Mouse (Mus musculus) Muller cell, postnatal 12 days (primary cell): ENCODE measurements around the gene Ier5.
A peak's percentile ranks its signal among the peaks of the same experiment; 100 is the strongest.

ENCODE experiments used
- DNase-seq: peaks from one replicate; pipeline ENCODE4 v3.0.0-alpha.2; 2015; ENCODE audit errors: inconsistent ontology term

Gene Ier5

DNA sequence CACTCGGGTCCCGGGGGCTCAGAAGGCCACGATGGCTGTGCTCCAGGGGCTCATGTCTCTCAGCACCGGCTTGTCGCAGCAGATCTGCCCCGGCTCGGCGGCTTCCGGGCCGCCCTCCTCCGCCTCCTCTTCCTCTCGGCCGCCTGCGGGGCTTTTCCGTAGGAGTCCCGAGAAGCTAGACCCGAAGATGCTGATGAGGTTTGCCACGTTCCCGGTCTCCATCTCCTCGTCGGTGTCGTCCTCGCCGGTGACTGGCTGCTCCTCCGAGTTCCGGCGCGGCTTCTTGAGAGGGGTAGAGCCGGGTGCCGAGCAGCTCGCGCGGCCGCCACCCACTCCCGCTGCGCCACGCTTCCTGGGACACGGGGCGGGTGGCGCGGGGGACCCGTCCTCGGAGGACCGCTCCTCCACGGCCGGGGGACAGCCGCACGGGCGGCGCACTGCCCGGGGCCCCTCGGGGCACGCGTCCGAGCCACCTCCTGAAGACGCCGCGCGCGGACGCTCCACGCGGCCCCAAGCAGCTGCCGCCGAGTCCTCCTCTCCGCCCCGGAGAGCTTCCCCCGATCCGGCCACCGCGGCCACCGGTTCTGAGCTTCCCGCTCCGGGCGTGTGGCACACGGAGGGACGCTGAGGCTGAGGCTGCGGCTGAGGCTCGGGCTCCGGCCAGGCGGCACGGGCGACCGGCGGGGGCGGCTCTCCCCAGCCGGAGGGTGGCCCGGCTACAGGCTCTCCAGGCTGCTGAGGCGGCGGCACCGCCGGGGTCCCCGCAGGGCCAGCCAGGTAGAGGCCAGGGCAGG is 753 bp downstream of the Ier5 start:
- DNase-seq = peak; percentile 67

DNA sequence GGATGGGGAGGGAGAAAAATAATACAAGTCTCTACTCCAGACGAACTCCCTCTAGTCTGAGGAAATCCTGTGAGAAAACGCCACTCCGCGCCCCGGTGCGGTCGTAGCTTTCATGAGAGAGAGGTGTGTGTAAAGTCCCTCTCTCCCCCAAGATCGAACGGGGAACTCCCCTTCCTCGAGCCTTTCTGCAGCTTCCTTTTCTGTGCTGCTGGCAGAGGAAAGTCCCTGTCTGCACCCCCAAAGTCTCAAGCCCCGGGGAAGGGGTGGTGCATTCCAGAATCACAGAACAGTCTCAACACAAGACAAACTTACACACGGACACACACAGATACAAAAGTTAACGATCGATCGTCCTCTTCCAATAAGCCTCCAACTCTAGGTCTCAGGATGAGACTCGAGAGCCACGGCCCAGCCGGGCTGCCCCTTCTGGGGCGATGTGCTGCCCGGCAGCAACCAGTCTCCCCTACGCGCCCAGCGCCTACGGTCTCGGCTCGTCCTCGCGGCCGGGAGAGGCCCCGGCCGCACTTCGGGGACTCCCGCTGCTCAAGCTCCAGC is 1.4 kb downstream of the Ier5 start:
- DNase-seq = peak; percentile 52

DNA sequence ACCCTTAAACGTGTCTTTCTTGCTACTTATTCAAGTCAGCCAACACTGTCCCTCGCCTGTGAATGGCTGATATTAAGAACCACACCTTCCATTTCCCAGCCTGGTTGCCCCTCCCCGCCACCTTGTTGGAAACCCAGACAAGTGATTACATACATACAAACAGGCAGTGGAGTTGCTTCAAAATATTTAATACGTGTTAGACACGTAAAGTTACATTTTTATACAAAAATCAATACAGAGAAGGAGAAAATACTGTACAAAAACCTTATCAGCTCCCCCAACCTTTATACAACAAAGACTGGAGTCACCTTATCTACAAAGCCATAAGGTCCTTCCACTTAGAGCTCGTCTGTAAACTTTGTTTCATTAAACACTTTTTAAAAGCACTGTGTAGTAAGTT is 2.1 kb downstream of the Ier5 start:
- DNase-seq = peak; percentile 43

DNA sequence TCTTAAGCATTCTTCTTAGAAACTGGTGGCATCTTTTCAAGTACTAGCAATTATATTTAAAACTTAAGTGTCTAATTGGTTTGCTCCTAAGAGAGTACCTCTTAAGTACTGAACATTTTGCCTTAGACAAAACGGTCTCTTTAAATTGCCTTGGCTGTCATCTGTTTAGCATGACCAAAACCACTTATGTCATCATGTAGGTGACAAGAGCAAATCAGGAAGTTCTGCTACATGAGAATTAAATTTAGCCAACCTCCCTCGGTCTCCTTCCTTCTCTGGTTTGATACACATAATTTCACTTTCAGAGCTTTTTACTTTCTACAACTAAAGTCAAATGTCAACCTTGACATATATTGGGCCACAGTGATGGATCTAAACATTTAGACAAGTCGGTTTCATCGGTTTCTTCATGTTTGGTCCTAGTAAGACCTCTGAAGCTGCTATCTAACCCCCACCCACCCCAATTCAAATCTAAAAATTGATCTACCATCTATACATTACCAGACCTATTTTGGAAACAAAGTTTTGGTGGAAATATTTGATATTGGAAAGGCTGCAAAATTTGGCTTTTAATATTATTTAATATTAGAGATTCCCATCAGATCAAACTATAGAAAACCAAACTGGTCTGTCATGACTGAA is 2.7 kb downstream of the Ier5 start:
- DNase-seq = no peak

DNA sequence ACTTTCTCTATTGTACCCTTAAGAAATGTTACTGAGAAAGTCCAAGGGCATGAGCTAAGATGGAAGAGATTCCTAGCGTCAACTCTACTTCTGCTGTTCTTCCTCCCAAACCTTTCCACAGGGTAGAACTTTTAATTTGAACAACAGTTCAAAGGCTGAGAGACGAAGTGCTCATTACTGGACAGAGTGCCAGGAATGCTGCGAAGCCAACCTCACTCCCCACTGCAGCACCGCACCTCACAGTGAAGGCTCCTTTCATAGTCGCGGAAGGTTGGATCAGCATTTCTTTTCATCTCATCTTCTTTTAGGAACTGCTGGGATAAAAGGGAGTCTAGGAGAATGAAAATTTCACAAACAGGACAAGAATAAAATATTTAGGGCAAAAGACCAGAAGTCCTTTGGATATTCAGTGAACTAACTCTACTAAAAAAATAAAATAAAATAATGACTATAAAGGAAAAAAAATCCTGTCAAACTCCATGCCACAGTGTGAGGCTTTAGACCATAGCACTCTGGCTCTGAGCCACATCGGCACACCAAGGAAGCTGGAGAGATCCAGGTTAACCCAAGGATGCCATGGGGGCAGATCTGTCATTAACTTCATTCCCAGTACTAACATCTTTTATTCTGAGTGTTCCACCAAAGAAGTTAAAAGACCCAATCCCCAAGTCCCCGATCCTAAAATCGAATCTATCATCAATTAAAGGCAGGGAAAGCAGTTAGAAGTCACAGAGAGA is 5.3 kb downstream of the Ier5 start:
- DNase-seq = no peak

DNA sequence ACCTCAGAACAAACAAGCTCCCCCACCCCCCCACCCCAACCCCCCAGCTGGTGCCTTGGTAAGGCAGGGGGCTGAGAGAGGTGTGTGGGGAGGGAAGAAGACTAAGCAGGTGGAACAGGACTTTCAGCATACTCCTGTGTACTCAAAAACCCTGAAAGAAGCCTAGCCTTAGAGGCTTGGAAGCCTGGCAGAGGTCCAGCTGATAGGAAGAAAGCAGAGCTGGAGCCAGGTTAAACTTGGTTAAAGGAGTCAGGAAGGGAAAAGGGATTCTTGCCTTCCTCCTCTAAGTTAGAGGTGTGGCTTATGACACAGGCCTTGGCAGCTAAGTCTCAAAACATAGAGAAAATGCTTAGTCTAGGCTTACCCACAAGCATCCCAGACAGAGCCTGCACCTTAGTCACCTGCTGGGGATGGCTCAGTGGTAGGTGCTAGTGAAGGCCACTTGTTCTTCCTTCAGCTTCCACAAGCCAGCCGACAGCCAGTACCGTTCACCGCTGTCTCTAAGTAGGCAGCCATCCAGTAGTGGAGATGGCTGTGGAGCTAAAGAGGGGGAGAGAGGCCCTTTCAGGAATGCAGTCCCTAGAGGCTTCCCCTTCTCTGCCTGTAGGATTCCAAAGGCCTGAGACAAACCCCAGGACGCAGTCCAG is 6.2 kb downstream of the Ier5 start:
- peak; percentile 85 for DNase-seq

DNA sequence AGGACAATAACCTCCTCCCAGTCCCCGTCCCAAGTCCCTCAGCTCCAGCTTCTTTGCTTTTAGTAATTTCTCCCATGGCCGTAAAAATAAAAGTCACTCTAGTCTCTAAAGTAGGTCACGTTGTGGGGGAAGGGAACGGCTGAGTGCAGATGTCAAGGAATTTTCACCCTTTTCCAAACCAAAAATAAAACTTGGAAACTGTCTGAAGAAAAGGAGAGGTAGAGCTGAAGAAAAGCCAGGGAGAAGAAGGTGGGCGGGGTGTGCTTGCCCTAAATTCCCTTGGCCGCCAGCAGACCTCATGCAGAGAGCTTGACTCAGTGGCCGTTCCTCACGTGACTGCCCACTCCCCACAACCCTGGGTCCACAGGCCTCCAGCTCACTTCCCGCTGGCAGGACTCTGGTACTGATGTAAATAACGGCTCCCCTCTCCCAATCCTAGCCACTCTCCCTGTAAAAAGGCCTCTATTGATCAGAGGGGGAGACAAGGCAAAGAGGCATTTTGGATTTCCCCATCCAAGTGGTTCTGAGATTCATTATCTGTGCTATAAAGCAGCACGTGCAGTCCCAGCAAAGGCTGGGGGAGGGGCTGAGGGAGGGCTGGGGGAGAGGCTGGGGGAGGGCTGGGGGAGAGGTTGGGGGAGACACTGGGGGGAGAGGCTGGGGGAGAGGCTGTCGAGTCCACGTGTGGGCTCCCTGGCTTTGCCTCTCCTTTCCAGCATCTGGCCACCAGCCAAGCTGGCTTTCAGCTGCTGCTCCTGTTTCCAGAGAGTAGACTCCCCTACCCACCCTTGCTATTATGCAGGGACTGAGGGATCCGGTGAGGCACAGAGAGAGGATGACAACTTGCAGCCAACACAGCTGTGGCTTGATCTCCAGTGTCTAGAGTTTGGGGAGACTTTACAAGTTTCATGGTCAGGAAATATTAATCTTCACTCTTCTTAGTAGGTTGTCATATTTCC is 7.3 kb downstream of the Ier5 start:
- peak; percentile 72 for DNase-seq

DNA sequence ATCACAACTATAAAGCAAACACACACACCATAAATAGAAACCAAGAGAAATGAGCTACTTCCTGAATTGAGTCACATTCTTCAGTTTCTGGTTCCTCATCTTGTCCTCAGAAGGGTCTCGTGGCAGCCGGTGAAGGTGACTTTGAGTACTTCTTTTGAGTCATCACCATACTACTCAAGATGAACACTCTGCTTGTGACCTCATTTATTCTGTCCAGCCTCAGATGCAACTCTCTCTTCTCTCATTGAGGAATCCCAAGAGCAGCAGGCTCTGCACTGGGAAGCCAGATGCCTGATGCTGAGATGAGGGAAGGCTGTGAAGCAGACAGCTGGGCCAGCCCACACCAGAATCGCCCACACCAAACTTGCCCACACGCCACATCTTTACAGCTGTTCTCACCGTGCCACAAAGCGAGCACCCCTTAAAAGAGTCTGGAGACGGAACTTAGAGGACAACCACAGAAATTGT is 8.0 kb downstream of the Ier5 start:
- no peak for DNase-seq

DNA sequence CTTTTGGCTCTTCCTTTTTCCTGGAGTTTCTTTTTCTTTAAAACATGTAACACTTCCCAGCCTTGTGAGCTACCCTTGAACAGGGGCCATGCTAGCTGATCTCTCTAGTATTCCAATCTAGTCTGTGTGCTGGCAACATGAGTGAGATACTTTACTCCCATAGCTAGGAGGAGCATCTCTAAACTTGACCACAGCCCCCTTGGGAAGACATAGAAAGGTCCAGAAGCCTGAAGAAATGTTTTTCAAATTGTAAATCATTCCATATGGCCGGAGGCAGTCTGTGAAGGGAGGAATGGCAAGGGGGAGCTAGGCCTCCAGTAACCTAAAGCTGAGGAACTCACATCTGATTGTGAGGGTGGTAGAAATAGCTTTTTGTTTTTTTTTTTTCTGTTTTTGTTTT is 8.7 kb downstream of the Ier5 start:
- no peak for DNase-seq

DNA sequence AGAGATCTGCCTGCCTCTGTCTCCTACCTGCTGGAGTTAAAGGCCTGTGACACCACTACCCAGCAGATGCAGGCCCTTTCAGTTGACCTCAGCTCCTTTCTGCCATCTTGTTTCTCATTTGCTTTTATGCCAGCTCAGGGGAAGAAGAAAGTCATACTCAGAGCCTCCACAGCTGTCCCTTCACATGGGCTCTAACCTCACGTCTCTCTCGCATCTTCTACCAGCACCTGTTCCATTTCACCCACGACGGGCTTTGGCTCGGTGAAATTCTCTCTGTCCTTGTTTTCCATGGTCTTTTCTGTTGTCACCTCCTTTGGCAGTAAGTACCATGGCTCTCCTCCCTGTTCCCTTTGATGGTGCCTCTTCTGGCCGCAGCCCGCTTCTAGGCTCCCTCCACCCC is 9.1 kb downstream of the Ier5 start:
- no peak for DNase-seq

DNA sequence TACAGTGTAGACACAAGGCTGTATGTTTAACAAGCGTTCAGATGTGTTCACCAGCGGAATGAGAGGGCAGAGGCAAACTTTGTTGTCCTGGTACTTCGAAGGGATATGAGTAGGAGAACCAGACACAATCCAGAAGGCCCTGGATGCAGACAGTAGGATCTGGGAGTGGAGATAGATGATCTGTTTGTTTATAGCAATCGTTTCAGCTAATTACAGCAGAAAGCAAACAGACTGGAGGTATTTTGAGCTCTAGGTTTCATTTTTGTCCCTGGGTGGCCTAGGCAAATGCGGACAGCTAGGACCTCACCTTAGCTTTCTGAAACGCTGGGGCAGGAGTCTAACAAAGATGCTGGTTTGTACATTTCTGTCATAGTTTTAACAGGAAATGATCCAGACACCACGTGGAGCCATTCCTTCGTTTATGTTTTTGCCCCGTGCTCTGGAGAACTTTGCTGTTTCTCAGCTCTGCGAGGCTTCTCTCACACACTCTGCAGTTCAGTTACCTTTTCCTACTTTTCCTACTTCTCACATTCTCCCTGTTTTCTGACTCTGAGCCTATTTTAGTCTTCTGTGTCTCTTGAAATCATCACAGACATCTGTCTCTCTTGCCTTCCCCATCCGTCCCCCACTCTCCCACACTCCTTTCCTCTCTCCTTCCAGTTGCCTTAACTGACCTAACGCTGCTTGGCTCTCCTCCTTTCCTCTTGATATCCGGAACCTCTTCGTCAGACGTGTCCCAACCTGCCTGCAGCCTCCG is 10.4 kb downstream of the Ier5 start:
- no peak for DNase-seq

DNA sequence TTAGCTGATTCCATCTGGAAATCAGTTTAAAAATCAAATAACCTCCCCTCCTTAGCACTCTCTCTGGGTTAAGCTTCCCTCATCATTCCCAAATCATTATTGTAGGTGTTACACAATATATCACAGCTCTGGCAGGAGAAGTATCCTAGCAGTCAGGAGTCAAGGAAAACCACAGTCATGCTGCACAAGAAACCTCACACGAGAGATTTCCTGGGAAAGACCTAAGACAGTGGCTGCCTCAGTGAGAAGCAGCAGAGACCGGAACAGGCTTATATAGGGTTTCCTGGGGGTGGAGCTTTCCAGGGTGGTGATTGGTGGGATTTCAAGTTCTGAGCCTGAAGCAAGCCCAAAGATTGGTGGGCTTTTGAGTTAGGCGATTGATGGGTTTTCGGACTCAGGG is 11.4 kb downstream of the Ier5 start:
- DNase-seq = no peak

DNA sequence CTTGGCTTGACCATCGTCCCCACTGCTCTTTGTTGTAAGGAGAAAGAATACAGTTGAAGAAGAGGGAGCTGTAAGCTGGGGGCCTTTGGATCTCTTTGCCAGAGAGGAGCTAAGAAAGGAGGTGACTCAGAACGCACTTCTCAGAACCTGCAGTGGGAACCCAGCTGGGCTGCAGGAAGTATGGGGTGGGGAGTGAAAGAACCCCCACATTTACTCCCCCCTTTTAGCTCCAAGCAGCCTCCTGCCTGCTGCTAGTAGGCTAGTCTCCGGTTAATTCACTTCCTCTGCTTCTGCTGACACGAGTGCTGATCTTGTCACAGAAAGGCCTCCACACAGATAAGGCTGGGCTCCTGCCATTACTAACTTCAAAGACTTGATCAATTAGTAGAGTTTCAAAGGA is 12.5 kb downstream of the Ier5 start:
- DNase-seq = no peak

DNA sequence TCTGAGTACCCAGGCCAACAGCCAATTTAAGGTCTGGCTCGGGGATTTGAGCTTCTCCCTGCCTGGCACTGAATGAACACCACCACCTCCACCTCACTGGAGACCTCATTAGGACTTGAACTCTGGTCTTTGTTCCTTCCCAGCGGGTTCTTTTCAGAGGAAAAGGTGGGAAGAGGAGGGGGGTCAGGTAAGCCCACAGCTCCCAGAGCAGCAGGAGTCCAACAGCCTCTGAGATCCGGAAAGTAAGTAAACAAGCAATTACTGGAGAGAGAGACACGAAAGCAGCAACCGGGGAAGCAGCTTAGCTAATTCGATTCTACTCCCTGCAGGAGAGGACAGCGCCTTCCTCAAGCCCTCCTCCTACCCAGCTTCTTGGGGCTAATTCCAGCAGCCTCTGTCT is 13.0 kb downstream of the Ier5 start:
- no peak for DNase-seq

DNA sequence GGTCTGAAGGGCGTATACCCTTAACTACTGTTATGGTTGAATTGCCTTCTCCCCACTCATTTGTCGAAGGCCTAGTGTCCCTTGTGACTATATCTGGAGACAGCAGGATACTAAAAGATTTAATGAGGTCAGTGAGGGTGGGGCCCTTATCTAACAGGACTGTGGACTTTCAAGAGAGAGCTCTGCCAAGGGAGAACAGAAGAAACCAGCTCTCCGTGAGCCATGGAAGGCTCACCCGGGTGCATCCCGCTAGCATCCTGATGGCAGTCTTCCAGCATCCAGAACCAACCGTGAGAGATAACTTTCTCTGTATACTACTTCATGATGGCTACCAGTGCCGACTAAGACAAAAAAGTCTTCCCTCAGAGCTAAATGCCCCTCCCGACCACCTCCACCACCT is 14.6 kb downstream of the Ier5 start:
- no peak for DNase-seq

DNA sequence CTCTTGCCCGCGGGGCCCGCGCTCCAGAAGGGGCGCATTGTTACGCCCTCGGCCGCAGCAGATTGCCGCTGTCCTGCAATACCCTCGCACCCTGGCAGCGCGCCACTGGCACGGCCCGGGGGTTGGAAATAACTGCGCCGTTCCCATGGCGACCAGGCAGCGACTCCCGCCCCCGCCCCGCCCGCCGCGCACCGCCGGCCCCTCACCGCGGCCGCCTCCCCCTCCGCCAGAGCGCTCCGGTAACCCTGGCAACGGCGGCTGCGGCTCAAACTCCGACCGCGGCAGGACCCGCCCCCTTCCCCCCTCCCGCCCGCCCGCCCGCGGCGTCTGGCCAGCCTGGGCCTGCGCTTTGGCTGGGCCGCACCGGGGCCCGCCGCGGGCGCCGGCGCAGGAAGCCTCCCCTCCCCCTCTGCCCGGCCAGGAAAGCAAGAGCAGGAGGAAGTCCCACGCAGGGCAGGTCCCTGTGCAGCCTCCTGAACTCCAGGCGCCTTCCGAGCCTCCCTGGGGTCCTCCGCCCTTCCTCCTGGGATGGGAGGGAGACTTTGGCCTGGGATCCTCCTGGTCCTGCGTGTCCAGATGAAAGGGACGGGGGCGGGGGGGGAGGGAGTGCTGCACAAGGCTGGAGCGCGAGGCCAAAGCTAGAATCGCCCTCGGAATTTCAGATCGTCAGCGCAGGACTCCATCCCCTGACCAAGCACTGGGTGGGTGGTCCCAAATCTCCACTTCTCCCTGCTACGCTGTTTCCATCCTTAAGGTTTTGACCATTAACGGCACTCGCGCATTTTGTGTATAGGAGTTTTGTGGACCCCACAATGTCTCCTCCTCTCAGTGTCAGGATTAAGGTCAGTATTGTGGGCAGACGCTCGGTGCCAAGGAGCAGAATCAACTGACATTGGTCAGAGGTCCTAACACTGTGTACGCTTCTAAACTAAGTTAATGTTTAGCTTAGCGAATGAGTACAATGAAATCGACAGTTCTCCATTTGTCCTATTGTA is 15.9 kb downstream of the Ier5 start:
- DNase-seq = peak; percentile 97

DNA sequence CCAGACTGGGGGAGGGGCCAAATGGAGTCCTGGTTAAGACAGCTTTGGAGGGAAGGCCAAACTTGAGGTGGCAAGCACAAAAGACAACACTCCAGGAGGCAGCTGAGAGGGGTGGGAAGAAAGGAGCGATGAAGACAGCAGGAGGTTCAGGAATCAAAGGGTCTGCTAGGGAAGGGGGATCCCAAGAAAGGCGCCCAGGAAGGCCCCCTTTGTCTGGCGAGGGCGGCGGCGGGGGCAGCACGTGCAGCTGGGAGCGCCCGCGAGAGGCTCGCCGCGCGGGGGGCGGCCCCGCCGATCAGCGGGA is 16.5 kb downstream of the Ier5 start:
- no peak for DNase-seq

DNA sequence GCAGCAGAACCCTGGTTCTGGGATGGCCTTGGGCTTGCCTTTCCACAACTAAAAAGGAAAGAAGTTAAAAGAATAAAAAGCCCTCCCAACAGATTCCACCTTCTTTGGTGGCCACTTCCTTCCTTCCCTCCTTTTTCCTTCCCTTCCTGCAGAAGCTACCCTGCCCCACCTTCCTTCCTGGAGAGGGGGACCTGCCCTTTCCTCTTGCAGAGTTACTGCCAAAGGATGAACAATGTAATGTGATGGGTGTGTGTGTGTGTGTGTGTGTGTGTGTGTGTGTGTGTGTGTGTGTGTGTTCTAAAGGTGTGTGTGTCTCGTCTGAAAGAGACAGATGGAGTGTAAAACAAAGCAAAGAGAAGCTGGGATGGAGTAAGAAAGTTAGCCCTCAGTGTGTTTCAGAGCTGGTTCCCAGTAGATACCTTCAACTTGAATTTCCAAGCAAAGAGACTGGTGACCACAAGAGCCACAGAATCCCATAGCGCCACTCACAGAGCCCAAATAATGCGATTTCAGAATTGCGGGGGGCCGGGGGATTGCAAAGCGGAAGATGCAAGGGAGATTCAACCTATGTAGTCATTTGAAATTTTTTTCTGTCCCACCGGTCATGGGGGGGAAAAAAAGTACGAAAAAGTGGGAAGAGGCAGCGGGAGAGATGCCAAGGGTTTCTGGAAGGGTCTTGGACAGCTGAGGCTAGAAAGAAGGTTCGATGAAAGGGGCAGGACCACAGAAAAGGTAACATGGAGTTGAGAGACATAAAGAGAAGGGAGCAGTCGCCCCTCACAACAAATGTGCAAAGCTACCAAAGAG is 17.1 kb downstream of the Ier5 start:
- DNase-seq = no peak
